Mouse (Mus musculus) hindbrain, postnatal 0 days (tissue): ENCODE results near the gene 5330417H12Rik. TPM values are rescaled to one million over a fixed set of nuclear protein-coding genes. Genes with fewer than 3 reads are reported as not detected.
A peak's percentile ranks its signal among the peaks of the same experiment; 100 is the strongest.

Experiments used
- ATAC-seq: fragments of 200-750 bp; cut with Nextera tagmentation; 2 replicates; pipeline ENCODE4 v1.8.0; 2017; ENCODE audit warnings: mild to moderate bottlenecking, moderate TSS enrichment, moderate library complexity
- DNase-seq: peaks from one replicate; pipeline ENCODE4 v3.0.0-alpha.2; 2015; ENCODE audit warnings: low spot score
- H3K27ac ChIP-seq: fragments of 300-500 bp; sonication (generic); 2 replicates; pipeline ENCODE4 v1.5.1; 2014; ENCODE audit warnings: mild to moderate bottlenecking
- H3K27me3 ChIP-seq: fragments of 300-500 bp; sonication (generic); 2 replicates; pipeline ENCODE4 v1.6.1; 2014; ENCODE audit warnings: low read length, mixed read lengths; ENCODE audit not compliant: insufficient read depth
- H3K36me3 ChIP-seq: fragments of 300-500 bp; sonication (generic); 2 replicates; pipeline ENCODE4 v1.6.1; 2014; ENCODE audit warnings: low read length, mixed read lengths; ENCODE audit not compliant: insufficient read depth
- H3K4me1 ChIP-seq: fragments of 300-500 bp; sonication (generic); 2 replicates; pipeline ENCODE4 v1.6.1; 2014; ENCODE audit warnings: antibody characterized with exemption, low read length, mixed read lengths; ENCODE audit not compliant: insufficient read depth
- H3K4me2 ChIP-seq: fragments of 300-500 bp; sonication (generic); 2 replicates; pipeline ENCODE4 v1.6.1; 2014; ENCODE audit warnings: low read depth, mild to moderate bottlenecking, low read length, moderate library complexity, mixed read lengths
- H3K4me3 ChIP-seq: fragments of 300-500 bp; sonication (generic); 2 replicates; pipeline ENCODE4 v1.5.1; 2014; ENCODE audit warnings: low read length
- H3K9ac ChIP-seq: fragments of 300-500 bp; sonication (generic); replicated peaks from 2 replicates; pipeline ENCODE4 v1.6.1; 2014; ENCODE audit warnings: mild to moderate bottlenecking, low read length, moderate library complexity, mixed read lengths
- H3K9me3 ChIP-seq: fragments of 300-500 bp; sonication (generic); 2 replicates; pipeline ENCODE4 v1.6.1; 2016; ENCODE audit warnings: low read length, mixed read lengths
- CTCF ChIP-seq: IDR thresholded peaks from 2 replicates; pipeline ENCODE4 v1.5.1; 2016; ENCODE audit warnings: antibody characterized with exemption, control low read depth, low read depth
- WGBS: fragments of 180-500 bp; shearing (Covaris S2); extraction: QIAGEN DNeasy Blood & Tissue Kit; methylation state at CpG from one replicate; pipeline ENCODE4 v1.1.7; 2014; 5-methylcytosine and 5-hydroxymethylcytosine counted together
- polyA plus RNA-seq: library from polyadenylated mRNA; unstranded; fragments of >200 nt; fragmentation: Nextera tagmentation; extraction: Ambion mirVana; gene quantifications from 2 replicates; pipeline ENCODE4 v1.2.1, GENCODE M21; 2015
- total RNA-seq: library from RNA; depleted of rRNA; stranded (reverse); fragments of >200 nt; gene quantifications from 2 replicates; pipeline ENCODE4 v1.2.3, GENCODE M21; 2014; rRNA removed

5330417H12Rik gene
- total and polyA plus RNA-seq, 2 experiments from 2014 or later, result not detected

DNA sequence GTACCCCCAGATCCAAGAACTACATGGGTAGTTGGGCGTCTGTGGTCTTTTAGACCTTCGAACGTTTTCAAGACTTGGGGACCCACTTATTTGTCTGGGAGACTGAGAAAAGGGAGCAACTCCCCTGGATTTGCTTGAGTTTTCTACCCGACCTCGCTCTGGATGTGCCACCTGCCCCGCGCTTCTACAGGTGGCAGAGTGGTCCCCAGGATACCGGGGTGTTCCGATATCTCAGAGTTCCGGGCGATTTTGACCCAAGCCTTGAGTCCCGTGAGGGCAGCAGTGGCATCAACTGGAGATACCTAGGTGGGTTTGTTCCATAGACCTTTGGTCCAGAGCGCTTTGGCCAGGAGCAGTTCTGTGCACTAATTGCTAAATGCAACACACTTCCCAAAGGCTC is 29.5 kb downstream of the 5330417H12Rik start:
- no peak for TF ChIP-seq CTCF
- H3K4me3 ChIP-seq, result peak overlapping the region; percentile 59
- no peaks in the 10 kb centered on the region for H3K27me3 ChIP-seq
- 12% methylated on average over 13 of the region's 13 CpGs for WGBS
- no peak overlapping the region for H3K27ac ChIP-seq
- H3K36me3 ChIP-seq, result no peaks in the 10 kb centered on the region
- peak overlapping the region; percentile 49 for H3K9ac ChIP-seq
- H3K4me1 ChIP-seq, result peaks cover 8% of the 10 kb centered on the region; the same call in 1 of the 2 replicates
- ATAC-seq (no peak), DNase-seq (no peak)
- H3K4me2 ChIP-seq, result peak overlapping the region; percentile 96
- H3K9me3 ChIP-seq, result no peaks in the 10 kb centered on the region

DNA sequence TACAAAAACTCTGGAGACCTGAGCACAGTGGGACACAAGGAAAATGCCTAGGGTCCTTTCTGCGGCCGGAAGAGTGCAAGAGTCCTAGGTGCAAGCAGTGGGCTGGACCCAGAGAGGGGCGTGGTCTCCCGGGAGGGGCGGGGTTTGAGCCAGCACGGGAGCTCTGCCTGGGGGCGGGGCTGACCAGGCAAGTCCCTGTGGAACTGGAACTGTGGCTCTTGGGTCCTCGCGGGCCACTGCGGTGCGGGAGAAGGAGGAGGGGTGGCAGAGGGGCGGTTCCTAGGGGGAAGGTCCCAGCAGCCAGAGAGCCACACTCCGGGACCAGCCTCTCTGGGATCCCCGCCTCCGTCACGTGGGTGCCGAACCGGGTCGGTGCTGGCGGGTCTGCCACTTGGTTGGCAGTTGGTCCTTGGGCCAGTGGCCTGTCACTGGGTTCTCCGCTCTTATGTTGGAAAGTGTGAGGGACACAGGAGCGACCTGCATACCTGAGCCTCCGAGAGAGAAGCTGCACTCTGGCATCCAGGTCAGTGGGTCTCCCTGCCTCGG is 30.0 kb downstream of the 5330417H12Rik start, which contains the start of gene Ppfibp2:
Gene Ppfibp2 (plus strand): TSS at position 351 of the 546 bp plus-strand sequence.
- WGBS, result 1% methylated on average over 18 of the region's 24 CpGs
- Histone ChIP-seq H3K4me3 (peak within 1 kb of the TSS; percentile 59), H3K9me3 (no peaks in the 10 kb centered on the region), H3K9ac (peak within 1 kb of the TSS; percentile 49), H3K4me2 (peak within 1 kb of the TSS; percentile 96), H3K36me3 (no peaks in the 10 kb centered on the region), H3K27me3 (no peaks in the 10 kb centered on the region), H3K27ac (no peak within 1 kb of the TSS), H3K4me1 (peaks cover 8% of the 10 kb centered on the region; the same call in 1 of the 2 replicates)
- ATAC-seq (peak; percentile 92), DNase-seq (peak; percentile 76)
- TF ChIP-seq CTCF, result no peak

GRCm38 (mm10) chr7:107594325-107594856 is 30.6 kb downstream of the 5330417H12Rik start:
- ATAC-seq (peak; percentile 65), DNase-seq (peak; percentile 67)
- peaks cover 8% of the 10 kb centered on the region; the same call in 1 of the 2 replicates for H3K4me1 ChIP-seq
- no peaks in the 10 kb centered on the region for H3K27me3 ChIP-seq
- H3K27ac ChIP-seq, result no peak overlapping the region
- H3K4me2 ChIP-seq, result peak overlapping the region; percentile 96
- no peaks in the 10 kb centered on the region for H3K36me3 ChIP-seq
- peak; percentile 74 for TF ChIP-seq CTCF
- WGBS, result 2% methylated on average over 16 of the region's 16 CpGs
- H3K4me3 ChIP-seq, result peak overlapping the region; percentile 59
- H3K9me3 ChIP-seq, result no peaks in the 10 kb centered on the region
- peak overlapping the region; percentile 49 for H3K9ac ChIP-seq

GRCm38 (mm10) chr7:107593904-107594303 is 31.1 kb downstream of the 5330417H12Rik start:
- WGBS, result 35% methylated on average over 7 of the region's 7 CpGs
- Histone ChIP-seq H3K9ac (no peak overlapping the region), H3K4me1 (peaks cover 8% of the 10 kb centered on the region; the same call in 1 of the 2 replicates), H3K36me3 (no peaks in the 10 kb centered on the region), H3K27me3 (no peaks in the 10 kb centered on the region), H3K4me2 (peak overlapping the region; percentile 96), H3K27ac (no peak overlapping the region), H3K9me3 (no peaks in the 10 kb centered on the region), H3K4me3 (peak overlapping the region; percentile 59; the same call in 1 of the 2 replicates)
- no peak for ATAC-seq
- no peak for DNase-seq
- no peak for TF ChIP-seq CTCF

DNA sequence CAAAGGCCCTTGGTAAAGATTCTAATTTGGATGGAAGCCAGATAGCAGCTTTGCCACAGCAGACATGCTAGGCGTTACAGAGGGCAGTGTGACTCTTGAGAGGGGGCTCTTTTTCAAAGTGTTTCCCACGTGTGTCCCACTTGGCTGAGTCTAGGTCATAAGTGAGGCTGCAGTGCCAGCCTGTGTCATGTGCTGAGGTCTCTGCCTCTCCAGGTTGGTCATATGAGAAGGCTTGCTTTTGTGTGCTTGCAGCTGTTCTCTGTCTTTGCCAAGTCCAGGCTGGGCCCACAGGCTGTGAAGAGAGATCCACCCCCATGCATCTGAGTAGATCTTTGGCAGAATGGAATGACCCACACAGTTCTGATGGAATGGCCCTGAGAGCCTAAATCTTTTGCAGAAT is 32.3 kb downstream of the 5330417H12Rik start:
- H3K27ac ChIP-seq, result no peak overlapping the region
- no peaks in the 10 kb centered on the region for H3K9me3 ChIP-seq
- H3K4me1 ChIP-seq, result peaks cover 8% of the 10 kb centered on the region; the same call in 1 of the 2 replicates
- H3K36me3 ChIP-seq, result no peaks in the 10 kb centered on the region
- H3K4me3 ChIP-seq, result no peak overlapping the region
- DNase-seq (peak; percentile 41), ATAC-seq (peak; percentile 69)
- H3K9ac ChIP-seq, result no peak overlapping the region
- TF ChIP-seq CTCF, result no peak
- 19% methylated on average over 2 of the region's 2 CpGs for WGBS
- H3K27me3 ChIP-seq, result no peaks in the 10 kb centered on the region
- H3K4me2 ChIP-seq, result no peak overlapping the region

DNA sequence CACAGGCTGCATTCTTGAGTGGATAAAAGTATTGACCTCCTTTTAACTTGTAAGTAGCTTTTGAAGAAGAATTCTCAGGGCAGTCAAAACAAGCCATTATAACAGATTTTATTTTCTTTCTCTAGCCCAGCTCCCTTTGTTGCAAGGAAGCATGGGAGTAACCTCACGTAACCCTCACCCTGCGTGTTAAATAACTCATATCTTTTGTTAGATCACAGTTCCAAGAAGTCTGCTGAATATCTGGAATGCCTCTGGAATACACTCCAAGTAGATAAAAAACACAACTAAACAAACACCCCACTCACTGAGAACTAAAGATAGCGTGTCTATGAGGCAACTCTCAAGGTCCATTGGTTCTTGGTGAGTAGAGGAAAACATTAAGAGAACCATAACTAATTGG is 50.7 kb downstream of the 5330417H12Rik start:
- TF ChIP-seq CTCF, result no peak
- Histone ChIP-seq H3K36me3 (no peaks in the 10 kb centered on the region), H3K27ac (no peak overlapping the region), H3K27me3 (no peaks in the 10 kb centered on the region), H3K4me1 (no peaks in the 10 kb centered on the region), H3K9ac (no peak overlapping the region), H3K9me3 (no peaks in the 10 kb centered on the region), H3K4me2 (no peak overlapping the region), H3K4me3 (no peak overlapping the region)
- no peak for ATAC-seq
- WGBS, result 79% methylated on average over 3 of the region's 3 CpGs
- no peak for DNase-seq

Other genes starting within 250 kb of the 5330417H12Rik start
- gene Olfml1, start 57.7 kb downstream of the 5330417H12Rik start, total RNA-seq, result 4.2 and 5.5 TPM in 2 replicates
- 5.8 and 6.0 TPM in 2 replicates for gene Olfml1, start 57.7 kb downstream of the 5330417H12Rik start, polyA plus RNA-seq
- gene Ppfibp2, start 30.0 kb downstream of the 5330417H12Rik start, total RNA-seq, result 3.0 and 3.4 TPM in 2 replicates
- 2.3 and 3.2 TPM in 2 replicates for gene Ppfibp2, start 30.0 kb downstream of the 5330417H12Rik start, polyA plus RNA-seq
- 0.21 TPM in 1 of 2 replicates, not detected in the other for gene Cyb5r2, start 132.9 kb upstream of the 5330417H12Rik start, total RNA-seq
- 0.20 and 0.66 TPM in 2 replicates for gene Cyb5r2, start 132.9 kb upstream of the 5330417H12Rik start, polyA plus RNA-seq
- not detected in 2 replicates for gene Ovch2, start 176.0 kb upstream of the 5330417H12Rik start, total RNA-seq
- gene Ovch2, start 176.0 kb upstream of the 5330417H12Rik start, polyA plus RNA-seq, result not detected in 2 replicates
- not detected in 2 replicates for gene Olfr467, start 187.1 kb upstream of the 5330417H12Rik start, total RNA-seq
- gene Olfr467, start 187.1 kb upstream of the 5330417H12Rik start, polyA plus RNA-seq, result not detected in 2 replicates
- gene Olfr469, start 200.4 kb upstream of the 5330417H12Rik start, total RNA-seq, result not detected in 2 replicates
- gene Olfr469, start 200.4 kb upstream of the 5330417H12Rik start, polyA plus RNA-seq, result not detected in 2 replicates
- gene Olfr470, start 222.3 kb upstream of the 5330417H12Rik start, total RNA-seq, result not detected in 2 replicates
- not detected in 2 replicates for gene Olfr470, start 222.3 kb upstream of the 5330417H12Rik start, polyA plus RNA-seq